Mouse (Mus musculus) cortical plate, adult 2 months (tissue): ENCODE data around the gene Osbpl10. TPM values are rescaled to one million over a fixed set of nuclear protein-coding genes. Genes with fewer than 3 reads are reported as not detected.

ENCODE experiments used
- H3K27ac ChIP-seq: fragments of 200-500 bp; 2 replicates; pipeline ENCODE4 v1.5.1; 2012; ENCODE audit warnings: low read length, control low read depth, inconsistent platforms; ENCODE audit not compliant: insufficient read depth
- H3K4me1 ChIP-seq: fragments of 200-500 bp; 2 replicates; pipeline ENCODE4 v1.6.1; 2011; ENCODE audit warnings: low read length; ENCODE audit not compliant: control insufficient read depth, insufficient read depth
- H3K4me3 ChIP-seq: fragments of 200-500 bp; 2 replicates; pipeline ENCODE4 v1.5.1; 2011; ENCODE audit warnings: mild to moderate bottlenecking, low read length, control low read depth; ENCODE audit not compliant: insufficient read depth
- CTCF ChIP-seq: fragments of 200-500 bp; IDR thresholded peaks from 2 replicates; pipeline ENCODE4 v1.5.1; 2011; ENCODE audit warnings: mild to moderate bottlenecking, control low read depth, low read length; ENCODE audit not compliant: insufficient read depth; ENCODE audit errors: extremely low read depth
- POLR2A ChIP-seq: fragments of 200-500 bp; IDR thresholded peaks from 2 replicates; pipeline ENCODE4 v1.6.1; 2011; ENCODE audit warnings: mild to moderate bottlenecking, low read length, control low read depth; ENCODE audit not compliant: insufficient read depth; ENCODE audit errors: extremely low read depth
- polyA plus RNA-seq: library from polyadenylated mRNA; depleted of rRNA; stranded (reverse); fragments of >200 nt; gene quantifications from 2 replicates; pipeline ENCODE4 v1.2.3, GENCODE M21; 2012

The Osbpl10 gene
- polyA plus RNA-seq, 1 experiment, result 21.1 TPM

GRCm38 (mm10) chr9:115100181-115100915 is 122.0 kb downstream of the Osbpl10 start:
- H3K4me3 ChIP-seq, result no peak overlapping the region
- H3K27ac ChIP-seq, result no peak overlapping the region
- TF ChIP-seq POLR2A (no peak), CTCF (no peak)
- no peaks in the 10 kb centered on the region for H3K4me1 ChIP-seq

GRCm38 (mm10) chr9:115107430-115107829 is 129.1 kb downstream of the Osbpl10 start:
- Histone ChIP-seq H3K4me1 (no peaks in the 10 kb centered on the region), H3K27ac (no peak overlapping the region), H3K4me3 (no peak overlapping the region)
- TF ChIP-seq POLR2A (no peak), CTCF (no peak)

GRCm38 (mm10) chr9:115110655-115111054 is 132.3 kb downstream of the Osbpl10 start:
- no peak overlapping the region for H3K27ac ChIP-seq
- H3K4me1 ChIP-seq, result no peaks in the 10 kb centered on the region
- TF ChIP-seq CTCF (no peak), POLR2A (no peak)
- no peak overlapping the region for H3K4me3 ChIP-seq

GRCm38 (mm10) chr9:115117314-115117713 is 138.9 kb downstream of the Osbpl10 start:
- no peak for TF ChIP-seq POLR2A
- no peak for TF ChIP-seq CTCF
- Histone ChIP-seq H3K4me3 (no peak overlapping the region), H3K4me1 (peaks cover 7% of the 10 kb centered on the region), H3K27ac (no peak overlapping the region)

- Histone ChIP-seq H3K4me3 (no peak overlapping the region), H3K4me1 (peaks cover 7% of the 10 kb centered on the region), H3K27ac (no peak overlapping the region)
- no peak for TF ChIP-seq POLR2A
Measured at GRCm38 (mm10) chr9:115120276-115120675, 141.9 kb downstream of the Osbpl10 start.

DNA sequence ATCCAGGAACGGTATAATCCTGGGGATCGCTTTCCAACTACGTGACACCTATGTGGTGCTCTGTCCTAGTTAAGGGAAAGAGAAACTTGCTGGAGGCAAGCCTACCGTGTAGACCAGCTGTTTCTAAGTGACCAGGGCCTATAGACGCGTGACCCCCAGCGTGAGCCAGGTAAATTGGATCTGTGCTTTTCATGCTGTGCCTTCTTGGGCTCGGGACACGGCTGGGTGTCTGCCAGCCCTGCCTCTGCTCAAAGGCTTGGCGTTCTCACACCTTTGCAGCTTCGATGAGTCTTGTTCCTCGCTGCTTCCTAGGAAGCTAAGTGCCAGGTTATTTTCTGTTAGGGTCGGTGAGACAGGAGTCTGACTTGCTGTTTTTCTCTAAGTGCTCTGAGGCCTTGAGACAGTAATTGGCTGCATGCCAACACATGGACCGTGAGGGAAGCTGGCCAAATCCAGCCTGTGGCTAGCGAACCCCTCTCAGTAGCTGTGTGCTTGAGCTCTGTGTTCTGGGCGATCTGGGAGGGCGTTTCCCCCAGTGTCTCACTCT is 142.4 kb downstream of the Osbpl10 start:
- H3K27ac ChIP-seq, result no peak overlapping the region
- no peak overlapping the region for H3K4me3 ChIP-seq
- TF ChIP-seq POLR2A (no peak), CTCF (no peak)
- H3K4me1 ChIP-seq, result peaks cover 7% of the 10 kb centered on the region

DNA sequence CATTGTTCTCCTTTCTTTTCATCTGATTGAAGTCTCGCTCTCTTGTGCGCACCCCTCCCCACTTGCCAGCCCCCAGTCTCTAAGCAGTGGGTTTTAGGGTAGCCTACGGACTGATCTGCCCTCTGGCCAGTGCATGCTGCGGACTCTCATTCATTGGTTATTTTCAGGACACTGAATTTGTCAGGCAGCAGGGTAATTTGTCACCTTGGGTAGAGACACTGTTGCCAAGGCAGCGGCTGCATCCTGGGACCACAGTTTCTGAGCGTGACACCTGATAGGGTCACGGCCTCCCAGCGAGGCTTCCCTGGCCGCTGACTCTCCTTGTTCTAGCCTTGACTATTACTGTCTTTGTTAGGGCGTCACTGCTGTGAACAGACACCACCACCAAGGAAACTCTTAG is 149.0 kb downstream of the Osbpl10 start:
- Histone ChIP-seq H3K27ac (no peak overlapping the region), H3K4me1 (no peaks in the 10 kb centered on the region; the same call in 1 of the 2 replicates), H3K4me3 (no peak overlapping the region)
- TF ChIP-seq CTCF, result no peak
- TF ChIP-seq POLR2A, result no peak

DNA sequence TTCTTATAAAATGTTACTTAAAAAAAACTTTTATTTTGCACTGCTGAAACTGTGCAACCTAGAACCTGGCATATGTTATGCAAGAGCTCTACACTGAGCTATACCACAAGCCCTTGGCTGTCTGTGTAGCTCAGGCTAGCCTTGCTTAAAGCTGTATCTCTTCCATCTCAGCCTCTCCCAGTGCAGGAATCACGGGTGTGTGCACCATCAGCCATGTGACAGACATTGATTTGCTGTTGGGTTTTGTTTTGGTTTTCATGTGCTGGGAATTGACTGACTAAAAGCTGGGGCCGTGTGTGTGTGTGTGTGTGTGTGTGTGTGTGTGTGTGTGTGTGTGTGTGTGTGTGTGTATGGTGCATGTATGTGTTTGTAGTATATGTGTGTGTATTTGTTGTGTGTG is 155.6 kb downstream of the Osbpl10 start:
- TF ChIP-seq POLR2A, result no peak
- Histone ChIP-seq H3K4me3 (no peak overlapping the region), H3K27ac (no peak overlapping the region), H3K4me1 (peaks cover 4% of the 10 kb centered on the region)

DNA sequence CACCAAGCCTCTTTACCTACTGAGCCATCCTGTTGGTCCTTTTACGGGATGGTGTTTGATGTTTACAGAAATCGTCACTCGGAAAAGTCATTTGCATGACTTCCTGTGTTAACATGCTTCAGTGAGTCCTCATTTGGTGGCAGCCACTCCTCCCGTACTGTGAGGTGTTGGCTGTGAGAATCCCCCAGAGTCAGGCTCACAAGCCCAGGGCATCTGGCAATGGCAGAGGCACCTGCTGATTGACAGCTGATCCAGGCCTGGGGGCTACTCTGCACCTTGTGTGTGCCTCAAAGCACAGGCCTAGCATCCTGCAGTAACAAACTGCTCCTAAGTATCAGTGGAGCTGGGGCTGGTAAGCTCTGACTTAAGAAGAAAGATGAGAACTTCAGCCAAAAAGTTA is 156.4 kb downstream of the Osbpl10 start:
- Histone ChIP-seq H3K4me1 (peaks cover 4% of the 10 kb centered on the region), H3K27ac (no peak overlapping the region), H3K4me3 (no peak overlapping the region)
- no peak for TF ChIP-seq CTCF
- TF ChIP-seq POLR2A, result no peak

GRCm38 (mm10) chr9:115135352-115135751 is 157.0 kb downstream of the Osbpl10 start:
- H3K4me1 ChIP-seq, result peaks cover 4% of the 10 kb centered on the region
- no peak overlapping the region for H3K4me3 ChIP-seq
- no peak overlapping the region for H3K27ac ChIP-seq
- no peak for TF ChIP-seq CTCF
- no peak for TF ChIP-seq POLR2A
